Mouse (Mus musculus) cerebellum, postnatal 10 days (tissue): Measurements from ENCODE around the gene 4931406C07Rik.

Experiments used
- DNase-seq, 2 experiments: peaks; one replicate each; pipeline ENCODE4 v3.0.0; 2021; ENCODE audit warnings: mixed read lengths in 2 of 2

4931406C07Rik gene

GRCm38 (mm10) chr9:15287846-15288245 lies 18.4 kb downstream of the 4931406C07Rik start:
- DNase-seq: no peak

DNA sequence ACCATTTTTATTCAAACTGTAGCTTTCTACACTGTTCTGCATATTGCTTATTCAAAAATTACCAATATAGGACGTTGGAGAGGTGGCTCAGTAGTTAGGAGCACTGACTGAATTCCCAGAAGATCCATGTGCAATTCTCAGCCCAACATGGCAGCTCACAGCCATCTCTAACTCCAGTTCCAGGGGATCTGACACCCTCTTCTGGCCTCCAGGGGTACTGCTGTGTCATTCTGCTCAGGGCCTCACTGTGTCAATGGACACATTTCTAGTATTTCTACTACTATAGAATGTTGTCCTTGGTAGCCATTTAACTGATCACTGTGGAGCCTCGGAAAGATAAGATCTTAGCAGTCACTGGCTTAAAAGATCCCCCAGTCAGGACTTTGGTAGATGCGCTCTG lies 20.8 kb downstream of the 4931406C07Rik start:
- no peak for DNase-seq

- no peak for DNase-seq
These were observed 25.8 kb downstream of the 4931406C07Rik start for GRCm38 (mm10) chr9:15280491-15280879.

DNA sequence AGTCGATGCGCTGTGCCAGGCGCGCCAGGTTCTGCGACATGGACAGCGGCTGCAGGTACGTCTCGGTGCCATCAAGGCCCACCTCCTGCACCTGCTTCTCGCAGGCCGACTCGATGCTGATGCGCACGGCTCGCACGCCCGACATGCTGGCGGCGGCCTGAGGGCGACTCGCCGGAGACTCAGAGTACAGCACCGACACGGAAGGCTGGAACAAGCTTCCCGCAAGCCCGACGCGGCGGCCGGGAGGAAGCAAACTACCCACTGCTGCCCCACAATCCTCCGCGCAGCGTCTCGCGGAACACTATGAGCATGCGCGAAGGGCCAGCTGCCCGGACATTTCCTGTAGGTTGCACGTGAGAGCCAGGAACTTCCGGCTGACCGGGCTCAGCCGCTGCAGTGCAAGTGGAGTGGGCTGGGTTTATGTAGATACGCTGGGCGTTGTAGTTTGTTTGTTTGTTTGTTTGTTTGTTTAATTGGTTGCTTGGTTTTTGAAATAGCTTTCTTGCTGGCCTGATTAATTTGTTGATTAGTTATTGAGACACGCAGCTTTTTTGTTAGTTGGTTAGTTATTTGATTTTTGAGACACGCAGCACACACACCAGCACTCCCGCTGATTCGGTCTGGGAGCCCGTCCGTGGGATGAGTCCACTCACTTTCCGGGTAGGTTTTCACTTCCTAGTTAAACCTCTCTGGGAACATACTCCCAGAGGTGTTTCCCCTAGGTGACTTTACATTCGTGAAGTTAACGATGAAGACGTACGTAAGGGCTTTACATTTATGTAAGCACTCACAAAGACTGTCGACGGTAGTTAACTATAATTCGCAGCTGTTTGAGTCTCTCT lies 26.4 kb downstream of the 4931406C07Rik start, which contains the start of gene Med17:
TSS of gene Med17 (minus strand) at position 283 of the 842 bp plus-strand sequence.
- peak; percentile 94 to 96 for DNase-seq

DNA sequence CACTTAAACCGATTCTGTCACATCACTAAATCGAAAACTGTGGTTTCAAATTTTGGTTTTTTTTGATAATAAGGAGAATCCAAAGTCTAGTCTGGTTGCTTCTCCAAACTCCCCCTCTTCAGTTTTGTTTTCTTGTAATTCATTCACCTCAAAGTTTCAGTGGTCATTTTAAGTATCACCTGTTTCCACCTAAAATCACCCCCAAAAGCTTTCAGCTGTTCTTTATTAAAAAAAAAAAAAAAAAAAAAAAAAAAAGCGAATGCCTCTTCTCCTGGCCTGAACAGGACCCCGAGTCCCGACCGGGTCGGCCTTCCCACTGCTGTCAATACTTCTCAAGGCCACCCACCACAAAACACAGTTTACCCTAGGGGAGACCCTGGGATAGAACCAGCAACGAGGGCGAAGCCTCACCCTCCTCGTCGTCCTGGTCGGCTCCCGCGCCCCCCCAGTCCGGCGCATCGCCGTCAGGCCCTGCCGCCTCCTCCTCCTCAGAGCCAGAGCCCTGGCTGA lies 27.1 kb downstream of the 4931406C07Rik start:
- no peak for DNase-seq

DNA sequence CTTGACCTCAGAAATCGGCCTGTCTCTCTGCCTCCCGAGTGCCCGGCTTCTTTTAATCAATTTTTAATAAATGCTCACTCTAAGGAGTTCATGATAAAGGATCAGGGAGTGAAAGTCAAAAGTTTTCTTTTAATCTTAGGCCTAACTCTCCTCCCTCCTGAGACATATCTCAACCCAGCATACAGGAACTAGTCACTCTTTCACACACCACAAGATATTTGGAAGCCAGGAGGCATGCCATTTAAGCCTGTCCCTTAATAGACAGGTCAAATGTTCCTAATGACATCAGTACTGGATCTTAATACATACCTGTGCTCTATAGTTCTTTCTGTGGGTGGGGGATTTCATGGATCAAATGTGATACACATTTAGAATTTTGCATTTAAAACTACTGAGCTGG lies 27.9 kb downstream of the 4931406C07Rik start:
- no peak for DNase-seq

GRCm38 (mm10) chr9:15276855-15277254 lies 29.4 kb downstream of the 4931406C07Rik start:
- DNase-seq: no peak

GRCm38 (mm10) chr9:15273981-15274380 lies 32.3 kb downstream of the 4931406C07Rik start:
- DNase-seq: no peak

- DNase-seq: peak; percentile 25 to 43
These were observed 42.8 kb downstream of the 4931406C07Rik start for GRCm38 (mm10) chr9:15263487-15263886.

GRCm38 (mm10) chr9:15261980-15262379 lies 44.3 kb downstream of the 4931406C07Rik start:
- no peak for DNase-seq

DNA sequence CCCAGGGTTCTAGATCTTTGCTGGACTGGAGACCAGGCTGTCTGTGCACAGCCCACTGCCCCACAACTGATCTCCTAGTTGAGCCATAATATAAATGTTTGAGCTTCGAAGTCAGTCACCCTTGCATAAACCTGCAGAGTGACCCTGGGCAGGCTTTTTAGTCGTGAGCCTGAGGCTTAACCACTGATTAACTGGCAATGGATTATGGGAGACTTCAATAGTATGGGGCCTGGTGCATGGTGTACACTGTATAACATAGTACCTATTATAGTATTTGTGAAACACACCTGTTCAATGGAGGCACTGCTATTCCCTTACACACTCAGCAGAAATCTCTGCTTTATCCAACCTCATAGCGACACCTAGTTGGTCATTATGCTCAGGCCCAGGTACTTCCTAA lies 50.0 kb downstream of the 4931406C07Rik start:
- no peak for DNase-seq

GRCm38 (mm10) chr9:15254501-15254900 lies 51.7 kb downstream of the 4931406C07Rik start:
- DNase-seq: no peak

- no peak for DNase-seq
These were observed 54.1 kb downstream of the 4931406C07Rik start for GRCm38 (mm10) chr9:15252196-15252595.

- peak; percentile 18 to 19 for DNase-seq
These were observed 55.9 kb downstream of the 4931406C07Rik start for GRCm38 (mm10) chr9:15250376-15250775.

- DNase-seq: no peak
These were observed 60.8 kb downstream of the 4931406C07Rik start for GRCm38 (mm10) chr9:15245319-15246075.

GRCm38 (mm10) chr9:15242130-15242529 lies 64.1 kb downstream of the 4931406C07Rik start:
- no peak for DNase-seq

- DNase-seq: peak; percentile 53 to 67
These were observed 64.7 kb downstream of the 4931406C07Rik start for GRCm38 (mm10) chr9:15241596-15241939.

DNA sequence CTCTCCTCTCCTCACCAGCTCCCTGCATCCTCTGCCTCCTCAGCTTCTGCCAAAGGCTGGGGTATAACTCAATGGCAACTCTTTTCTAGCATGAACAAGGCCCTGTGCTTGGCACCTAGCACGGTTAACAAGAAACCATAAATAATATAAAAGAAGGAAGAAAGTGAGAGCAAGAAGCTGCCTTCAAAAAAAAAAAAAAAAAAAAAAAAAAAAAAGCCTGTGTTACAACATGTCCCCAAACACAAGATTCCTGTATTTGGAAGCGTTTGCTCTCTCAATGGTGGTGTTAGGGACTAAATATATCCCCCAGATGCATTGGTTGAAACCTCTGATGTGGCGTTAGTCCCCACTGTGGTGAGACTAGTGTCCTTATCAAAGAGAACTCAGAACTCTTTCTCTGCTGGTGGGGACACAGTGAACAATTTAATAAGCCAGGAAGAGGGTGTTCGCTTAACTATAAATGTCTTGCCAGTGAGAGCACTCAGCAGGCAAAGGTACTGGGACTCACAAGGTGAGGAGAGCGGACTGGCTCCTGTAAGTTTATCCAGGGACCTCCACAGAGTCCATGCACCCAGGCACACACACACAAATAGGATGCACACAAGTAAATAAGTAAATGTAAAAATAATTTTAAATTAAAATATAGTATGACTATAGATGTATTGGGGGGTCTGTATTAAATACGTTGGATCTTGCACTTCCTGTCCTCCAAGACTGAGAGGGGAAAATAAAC lies 65.2 kb downstream of the 4931406C07Rik start:
- no peak for DNase-seq

DNA sequence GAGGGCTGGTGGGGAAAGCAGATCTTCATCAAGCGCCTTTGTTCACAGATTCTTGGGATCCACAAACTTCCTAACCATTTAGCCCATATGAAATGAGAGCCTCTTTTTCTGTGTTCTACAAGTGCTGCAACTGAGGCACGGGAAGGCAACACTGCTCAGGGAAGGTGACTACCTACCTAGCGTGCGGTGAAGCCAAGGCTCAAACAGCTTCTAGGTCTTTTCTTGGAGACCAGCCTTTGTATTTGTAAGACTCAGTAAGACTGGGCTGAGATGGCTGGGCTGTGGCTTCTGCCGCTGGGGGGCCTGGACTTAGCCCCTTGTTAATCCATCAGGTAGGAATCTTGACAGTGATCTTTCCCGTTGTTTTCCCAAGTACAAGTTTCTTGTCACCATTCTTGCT lies 66.2 kb downstream of the 4931406C07Rik start:
- no peak for DNase-seq

DNA sequence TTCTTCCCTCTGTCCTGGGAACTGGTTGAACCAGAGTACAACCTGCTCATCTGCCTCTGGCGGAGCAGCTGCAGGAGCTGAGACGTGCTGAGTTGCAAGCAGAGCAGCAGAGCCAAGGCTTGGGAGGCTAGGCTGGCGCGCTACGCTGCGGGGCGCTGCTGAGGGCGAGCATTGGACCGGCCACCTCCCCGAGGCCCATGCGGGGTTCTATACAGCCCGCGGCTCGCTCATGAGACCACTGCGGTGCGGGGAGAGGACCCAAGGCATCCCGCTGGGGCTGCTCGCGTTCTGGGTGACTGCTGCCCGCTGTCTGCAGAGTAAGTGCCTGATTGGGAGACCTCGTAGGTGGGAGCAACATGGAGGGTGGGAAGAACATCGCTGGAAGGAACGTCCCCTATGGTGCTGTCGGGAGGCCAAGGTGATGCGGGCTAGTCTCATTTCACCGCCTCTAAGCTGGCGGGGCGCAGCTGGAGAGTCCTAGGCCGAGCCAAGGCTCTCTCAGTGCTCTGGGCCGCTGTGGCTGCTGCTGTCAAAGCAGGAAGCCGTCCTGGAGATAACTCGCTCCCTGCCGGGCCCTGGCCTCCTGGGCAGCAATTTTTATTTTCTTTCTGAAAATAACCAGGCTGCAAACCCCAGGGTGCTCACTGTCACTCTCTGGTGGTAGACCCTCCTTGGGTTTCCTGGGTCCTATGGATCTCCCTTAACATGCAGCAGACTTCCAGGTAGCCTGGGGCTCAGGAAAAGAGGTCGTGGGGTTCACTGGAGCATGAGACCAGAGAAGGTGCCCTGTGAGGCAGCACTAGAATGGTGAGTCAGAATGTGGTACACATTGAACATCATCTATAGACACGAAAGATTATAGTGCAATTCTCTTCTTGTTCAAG lies 67.0 kb downstream of the 4931406C07Rik start, which contains the start of gene Vstm5:
TSS of gene Vstm5 (plus strand) at position 4 of the 884 bp plus-strand sequence.
- DNase-seq: peak; percentile 30 to 37

GRCm38 (mm10) chr9:15238297-15238990 lies 67.8 kb downstream of the 4931406C07Rik start:
- DNase-seq: no peak
